Mouse (Mus musculus) MEL (cell line): ENCODE results near the gene Otoa. TPM values are rescaled to one million over a fixed set of nuclear protein-coding genes. Genes with fewer than 3 reads are reported as not detected.

Source experiments
- DNase-seq: peaks from one replicate; pipeline ENCODE4 v3.0.0; 2011; ENCODE audit warnings: low read depth, low spot score
- H3K27ac ChIP-seq: 2 replicates; pipeline ENCODE4 v1.5.1; 2012; ENCODE audit warnings: low read depth, mild to moderate bottlenecking, control low read depth, low read length, moderate library complexity; ENCODE audit not compliant: control insufficient read depth
- H3K27me3 ChIP-seq, 2 experiments: fragments of 150-350 bp in 1 of 2; sonication (generic) in 1 of 2; 2 replicates each; pipeline ENCODE4 v1.6.1; 2012; ENCODE audit warnings: low read length in 2 of 2, mild to moderate bottlenecking in 2 of 2, improper control_type of control experiment in 1 of 2, moderate library complexity in 1 of 2; ENCODE audit not compliant: insufficient read depth in 2 of 2, control insufficient read depth in 1 of 2
- H3K36me3 ChIP-seq, 2 experiments: 2 replicates each; pipeline ENCODE4 v1.6.1; 2012 to 2014; ENCODE audit warnings: low read length in 2 of 2, improper control_type of control experiment in 1 of 2, inconsistent platforms in 1 of 2, mild to moderate bottlenecking in 1 of 2; ENCODE audit not compliant: insufficient read depth in 2 of 2, control insufficient read depth in 1 of 2
- H3K4me1 ChIP-seq, 2 experiments: fragments of 150-350 bp in 1 of 2; sonication (generic) in 1 of 2; 2 replicates each; pipeline ENCODE4 v1.6.1; 2012; ENCODE audit warnings: low read length in 2 of 2, improper control_type of control experiment in 1 of 2, mild to moderate bottlenecking in 1 of 2; ENCODE audit not compliant: insufficient read depth in 2 of 2, control insufficient read depth in 1 of 2
- H3K4me3 ChIP-seq, 2 experiments: fragments of 150-350 bp in 1 of 2; sonication (generic) in 1 of 2; 2 replicates each; pipeline ENCODE4 v1.5.1; 2012; ENCODE audit warnings: low read depth in 2 of 2, low read length in 2 of 2, mild to moderate bottlenecking in 2 of 2, moderate library complexity in 2 of 2, control low read depth in 1 of 2, improper control_type of control experiment in 1 of 2; ENCODE audit not compliant: control insufficient read depth in 1 of 2, insufficient read depth in 1 of 2
- H3K79me2 ChIP-seq: 2 replicates; pipeline ENCODE4 v1.6.1; 2012; ENCODE audit warnings: mild to moderate bottlenecking, low read length, moderate library complexity; ENCODE audit not compliant: control insufficient read depth, poor library complexity, insufficient read depth
- H3K9ac ChIP-seq: 2 replicates; pipeline ENCODE4 v1.6.1; 2012; ENCODE audit warnings: low read depth, mild to moderate bottlenecking, control low read depth, low read length, moderate library complexity; ENCODE audit not compliant: control insufficient read depth, poor library complexity, severe bottlenecking
- H3K9me3 ChIP-seq: fragments of 150-350 bp; sonication (generic); replicated peaks from 2 replicates; pipeline ENCODE4 v1.6.1; 2012; ENCODE audit warnings: mild to moderate bottlenecking, low read length, improper control_type of control experiment, moderate library complexity; ENCODE audit not compliant: insufficient read depth
- BHLHE40 ChIP-seq: IDR thresholded peaks from 2 replicates; pipeline ENCODE4 v1.6.1; 2012; ENCODE audit warnings: low read depth, mild to moderate bottlenecking, inconsistent platforms, low read length, improper control_type of control experiment, borderline replicate concordance
- CHD1 ChIP-seq: IDR thresholded peaks from 2 replicates; pipeline ENCODE4 v1.6.1; 2012; ENCODE audit warnings: low read depth, mild to moderate bottlenecking, inconsistent platforms, low read length, improper control_type of control experiment
- E2F4 ChIP-seq: IDR thresholded peaks from 2 replicates; pipeline ENCODE4 v1.6.1; 2011; ENCODE audit warnings: low read depth, low read length, improper control_type of control experiment, borderline replicate concordance
- ELF1 ChIP-seq: IDR thresholded peaks from 2 replicates; pipeline ENCODE4 v1.6.1; 2014; ENCODE audit warnings: low read depth, mild to moderate bottlenecking, inconsistent platforms, low read length, improper control_type of control experiment, moderate library complexity
- GABPA ChIP-seq: IDR thresholded peaks from 2 replicates; pipeline ENCODE4 v1.6.1; 2012; ENCODE audit warnings: low read depth, mild to moderate bottlenecking, inconsistent platforms, low read length, improper control_type of control experiment, moderate library complexity
- GATA1 ChIP-seq: IDR thresholded peaks from 2 replicates; pipeline ENCODE4 v1.6.1; 2011; ENCODE audit warnings: low read depth, low read length, improper control_type of control experiment
- HCFC1 ChIP-seq: IDR thresholded peaks from 2 replicates; pipeline ENCODE4 v1.6.1; 2012; ENCODE audit warnings: low read depth, mild to moderate bottlenecking, inconsistent platforms, low read length, improper control_type of control experiment, moderate library complexity
- KAT2A ChIP-seq: conservative IDR thresholded peaks from 2 replicates; pipeline ENCODE4 v1.6.1; 2012; ENCODE audit warnings: low read depth, low read length, improper control_type of control experiment, inconsistent platforms
- MAFK ChIP-seq: IDR thresholded peaks from 2 replicates; pipeline ENCODE4 v1.6.1; 2011; ENCODE audit warnings: low read depth, mild to moderate bottlenecking, low read length, improper control_type of control experiment, borderline replicate concordance
- MAX ChIP-seq: IDR thresholded peaks from 2 replicates; pipeline ENCODE4 v1.6.1; 2011; ENCODE audit warnings: low read length, improper control_type of control experiment
- MAZ ChIP-seq: IDR thresholded peaks from 2 replicates; pipeline ENCODE4 v1.6.1; 2012; ENCODE audit warnings: low read depth, mild to moderate bottlenecking, inconsistent platforms, low read length, improper control_type of control experiment
- MEF2A ChIP-seq: IDR thresholded peaks from 2 replicates; pipeline ENCODE4 v1.6.1; 2014; ENCODE audit warnings: low read depth, mild to moderate bottlenecking, inconsistent platforms, low read length, improper control_type of control experiment; ENCODE audit not compliant: poor library complexity, insufficient replicate concordance, severe bottlenecking; ENCODE audit errors: extremely low read depth
- MXI1 ChIP-seq: IDR thresholded peaks from 2 replicates; pipeline ENCODE4 v1.6.1; 2011; ENCODE audit warnings: mild to moderate bottlenecking, low read depth, low read length, improper control_type of control experiment
- MYB ChIP-seq: IDR thresholded peaks from 2 replicates; pipeline ENCODE4 v1.6.1; 2011; ENCODE audit warnings: mild to moderate bottlenecking, low read depth, low read length, improper control_type of control experiment
- NELFE ChIP-seq: IDR thresholded peaks from 2 replicates; pipeline ENCODE4 v1.6.1; 2011; ENCODE audit warnings: low read depth, low read length, improper control_type of control experiment
- POLR2AphosphoS5 ChIP-seq: IDR thresholded peaks from 2 replicates; pipeline ENCODE4 v1.6.1; 2012; ENCODE audit warnings: low read depth, borderline replicate concordance, mild to moderate bottlenecking, inconsistent platforms, low read length, moderate library complexity, mixed read lengths
- RCOR1 ChIP-seq: IDR thresholded peaks from 2 replicates; pipeline ENCODE4 v1.6.1; 2012; ENCODE audit warnings: low read depth, mild to moderate bottlenecking, inconsistent platforms, low read length, improper control_type of control experiment
- SIN3A ChIP-seq: IDR thresholded peaks from 2 replicates; pipeline ENCODE4 v1.6.1; 2012; ENCODE audit warnings: low read length, improper control_type of control experiment, inconsistent platforms
- TAL1 ChIP-seq: IDR thresholded peaks from 2 replicates; pipeline ENCODE4 v1.6.1; 2012; ENCODE audit warnings: mild to moderate bottlenecking, inconsistent platforms, low read length, moderate library complexity, mixed read lengths
- TBP ChIP-seq: IDR thresholded peaks from 2 replicates; pipeline ENCODE4 v1.8.0; 2011; ENCODE audit warnings: low read depth, low read length, improper control_type of control experiment
- TCF12 ChIP-seq: IDR thresholded peaks from 2 replicates; pipeline ENCODE4 v1.6.1; 2014; ENCODE audit warnings: low read depth, mild to moderate bottlenecking, inconsistent platforms, low read length, improper control_type of control experiment, moderate library complexity
- UBTF ChIP-seq: IDR thresholded peaks from 2 replicates; pipeline ENCODE4 v1.6.1; 2012; ENCODE audit warnings: low read depth, mild to moderate bottlenecking, inconsistent platforms, low read length, improper control_type of control experiment, moderate library complexity, borderline replicate concordance; ENCODE audit not compliant: insufficient read depth
- USF2 ChIP-seq, 2 experiments: IDR thresholded peaks; 2 replicates each; pipeline ENCODE4 v1.6.1; 2011 to 2012; ENCODE audit warnings: improper control_type of control experiment in 2 of 2, low read length in 2 of 2, borderline replicate concordance in 1 of 2, inconsistent platforms in 1 of 2, low read depth in 1 of 2, mild to moderate bottlenecking in 1 of 2; ENCODE audit not compliant: insufficient read depth in 1 of 2
- ZC3H11A ChIP-seq: IDR thresholded peaks from 2 replicates; pipeline ENCODE4 v1.6.1; 2012; ENCODE audit warnings: low read depth, mild to moderate bottlenecking, inconsistent platforms, low read length, improper control_type of control experiment
- ZKSCAN1 ChIP-seq: IDR thresholded peaks from 2 replicates; pipeline ENCODE4 v1.6.1; 2012; ENCODE audit warnings: low read depth, mild to moderate bottlenecking, inconsistent platforms, low read length, improper control_type of control experiment, moderate library complexity
- ZMIZ1 ChIP-seq: IDR thresholded peaks from 2 replicates; pipeline ENCODE4 v1.6.1; 2012; ENCODE audit warnings: low read depth, mild to moderate bottlenecking, inconsistent platforms, low read length, improper control_type of control experiment, moderate library complexity
- ZNF384 ChIP-seq: IDR thresholded peaks from 2 replicates; pipeline ENCODE4 v1.6.1; 2012; ENCODE audit warnings: low read depth, mild to moderate bottlenecking, inconsistent platforms, low read length, improper control_type of control experiment
- polyA plus RNA-seq, 2 experiments: library from polyadenylated mRNA; stranded (reverse) in 1 of 2; unstranded in 1 of 2; fragments of >175 nt in 1 of 2; fragments of >200 nt in 1 of 2; gene quantifications; 2 replicates each; pipeline versions ENCODE4 v1.2.1 to v1.2.4; 2012; ENCODE audit warnings: low replicate concordance in 2 of 2, low read depth in 1 of 2; ENCODE audit not compliant: insufficient read length in 2 of 2, insufficient read depth in 1 of 2, missing spikeins in 1 of 2
- total RNA-seq: library from RNA; depleted of rRNA; stranded (reverse); fragments of 300-350 nt; gene quantifications from 2 replicates; pipeline ENCODE4 v1.2.3, GENCODE M21; 2012

The Otoa gene
- total and polyA plus RNA-seq, 3 experiments, result 0.04 to 0.23 TPM; not detected in 1

DNA sequence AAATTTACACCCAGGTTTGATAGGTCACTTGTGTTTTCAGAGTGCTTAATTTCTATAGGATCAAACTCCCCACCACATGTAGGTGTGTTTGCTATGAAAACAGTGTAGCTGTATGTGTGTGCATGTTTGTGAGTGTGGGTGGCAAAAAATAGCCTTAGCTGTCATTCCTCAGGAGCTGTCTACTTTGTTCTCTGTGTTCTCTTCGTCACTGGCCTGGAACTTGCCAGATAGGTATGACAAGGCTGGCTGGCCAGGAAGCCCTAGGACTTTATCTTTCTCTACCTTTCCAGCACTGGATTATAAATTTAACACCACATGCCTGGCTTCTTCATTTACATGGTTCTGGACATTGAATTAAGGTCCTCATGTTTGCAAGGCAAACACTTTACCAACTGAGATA lies 37.2 kb upstream of the Otoa start:
- DNase-seq, result no peak
- H3K4me3 ChIP-seq, result no peak overlapping the region
- no peak overlapping the region for H3K9ac ChIP-seq
- no peaks in the 10 kb centered on the region for H3K9me3 ChIP-seq
- TF ChIP-seq HCFC1 (no peak), RCOR1 (no peak), TAL1 (no peak), POLR2AphosphoS5 (no peak), MAZ (no peak), MYB (no peak), GATA1 (no peak), UBTF (no peak), E2F4 (no peak), BHLHE40 (no peak), SIN3A (no peak), NELFE (no peak), ZC3H11A (no peak), TCF12 (no peak), ZNF384 (no peak), TBP (no peak), MEF2A (no peak), GABPA (no peak)
- no peaks in the 10 kb centered on the region for H3K27me3 ChIP-seq
- no peak overlapping the region for H3K27ac ChIP-seq
- H3K4me1 ChIP-seq, result peaks cover 10 to 15% of the 10 kb centered on the region in 2 experiments
- H3K36me3 ChIP-seq, result peaks cover 9 to 21% of the 10 kb centered on the region in 2 experiments
- peaks cover 60% of the 10 kb centered on the region for H3K79me2 ChIP-seq

DNA sequence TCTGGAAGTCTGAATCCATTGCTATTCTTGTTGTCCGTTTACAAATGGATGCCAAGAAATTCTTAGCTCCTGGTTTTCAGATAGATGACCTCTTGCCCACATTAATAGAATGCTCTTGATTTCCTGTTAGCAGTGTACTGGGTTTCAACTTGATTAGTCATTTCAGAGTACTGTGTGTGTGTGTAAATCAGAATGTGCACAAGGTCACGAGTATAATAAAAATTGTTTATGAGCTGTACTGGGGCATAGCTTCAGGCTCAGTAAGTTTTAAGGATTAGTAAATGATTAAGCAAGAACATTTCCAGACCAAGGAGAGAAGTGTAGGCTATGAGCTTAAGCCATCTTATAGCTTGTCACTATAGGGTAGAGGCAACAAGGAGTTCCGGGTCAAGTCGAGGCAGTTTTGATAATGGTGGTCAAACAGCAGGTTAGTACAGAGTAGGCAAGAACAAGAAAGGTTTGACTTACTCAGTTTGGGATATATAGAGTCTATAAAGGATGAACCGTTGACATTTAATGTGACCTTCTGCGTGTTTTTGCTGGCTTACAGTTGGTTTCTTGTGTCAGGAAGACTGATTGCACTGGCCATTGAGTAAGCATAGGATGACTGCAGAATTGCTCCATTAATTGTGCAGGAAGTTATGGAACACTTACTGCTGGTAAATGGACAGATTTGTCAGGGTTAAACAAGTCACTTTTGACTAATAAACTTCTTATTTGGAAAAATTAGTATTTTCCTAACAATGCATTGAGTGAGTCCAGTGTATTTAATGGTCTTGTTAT lies 35.6 kb upstream of the Otoa start:
- no peak overlapping the region for H3K9ac ChIP-seq
- H3K36me3 ChIP-seq, result peaks cover 17 to 21% of the 10 kb centered on the region in 2 experiments
- DNase-seq, result no peak
- peaks cover 46% of the 10 kb centered on the region for H3K79me2 ChIP-seq
- no peaks in the 10 kb centered on the region for H3K27me3 ChIP-seq
- TF ChIP-seq ZMIZ1, result no peak
- TF ChIP-seq MAX, result no peak
- TF ChIP-seq E2F4, result no peak
- no peak for TF ChIP-seq MXI1
- no peak for TF ChIP-seq CHD1
- TF ChIP-seq ZC3H11A, result no peak
- TF ChIP-seq KAT2A, result no peak
- no peak for TF ChIP-seq ZKSCAN1
- no peak for TF ChIP-seq BHLHE40
- no peak for TF ChIP-seq USF2 (IDR thresholded peaks at IDR 0.05; ENCODE audit: borderline replicate concordance in 1 of 2, insufficient read depth in 1 of 2, low read depth in 1 of 2, low read length in 2 of 2)
- TF ChIP-seq ZNF384, result no peak
- no peak for TF ChIP-seq ELF1
- no peak for TF ChIP-seq NELFE
- no peak for TF ChIP-seq TCF12
- TF ChIP-seq POLR2AphosphoS5, result no peak
- TF ChIP-seq UBTF, result no peak
- no peak for TF ChIP-seq MAZ
- TF ChIP-seq MAFK, result no peak
- no peak for TF ChIP-seq GABPA
- H3K27ac ChIP-seq, result no peak overlapping the region
- peaks cover 10 to 15% of the 10 kb centered on the region in 2 experiments for H3K4me1 ChIP-seq
- H3K9me3 ChIP-seq, result no peaks in the 10 kb centered on the region
- no peak overlapping the region for H3K4me3 ChIP-seq
